Mouse (Mus musculus): ENCODE measurements around the gene Ntm. TPM values are rescaled to one million over a fixed set of nuclear protein-coding genes. Genes with fewer than 3 reads are reported as not detected.

Ntm gene
- polyA plus RNA-seq, 1 experiment: 0.48 TPM

DNA sequence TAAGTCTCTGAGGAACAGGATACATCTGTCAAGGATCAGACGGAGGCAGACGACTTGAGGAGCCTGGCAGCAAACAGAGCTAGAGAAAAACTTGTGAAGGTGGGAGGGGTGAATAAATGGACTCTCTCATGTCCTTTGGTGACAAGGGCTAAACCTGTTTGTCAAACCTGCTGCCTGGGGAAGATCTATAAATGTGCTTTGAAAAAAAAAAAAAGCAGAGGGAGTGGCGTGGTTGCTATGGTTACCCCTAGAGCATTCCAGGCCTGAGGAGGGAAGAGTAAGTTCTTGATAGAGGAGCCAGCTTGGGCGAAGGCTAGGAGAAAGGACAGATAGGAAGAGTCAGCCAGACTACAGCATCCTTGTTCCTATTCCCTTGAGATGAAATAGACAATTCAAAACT is 926.9 kb downstream of the Ntm start:
- Histone ChIP-seq H3K27ac (replicated peaks; ENCODE audit: low read depth, low read length) (no peak overlapping the region), H3K4me1 (ENCODE audit: control insufficient read depth, insufficient read depth, insufficient read length, low read length) (no peaks in the 10 kb centered on the region), H3K4me3 (ENCODE audit: insufficient read depth, low read depth, low read length) (no peak overlapping the region)

GRCm38 (mm10) chr9:29026410-29026809 is 936.5 kb downstream of the Ntm start:
- Histone ChIP-seq H3K27ac (replicated peaks; ENCODE audit: low read depth, low read length) (no peak overlapping the region), H3K4me3 (ENCODE audit: insufficient read depth, low read depth, low read length) (no peak overlapping the region), H3K4me1 (ENCODE audit: control insufficient read depth, insufficient read depth, insufficient read length, low read length) (no peaks in the 10 kb centered on the region)

- H3K27ac ChIP-seq (replicated peaks; ENCODE audit: low read depth, low read length): no peak overlapping the region
- H3K4me3 ChIP-seq (ENCODE audit: insufficient read depth, low read depth, low read length): no peak overlapping the region
- H3K4me1 ChIP-seq (ENCODE audit: control insufficient read depth, insufficient read depth, insufficient read length, low read length): no peaks in the 10 kb centered on the region
Observed at GRCm38 (mm10) chr9:29025603-29026002, 937.3 kb downstream of the Ntm start.

- Histone ChIP-seq H3K27ac (replicated peaks; ENCODE audit: low read depth, low read length) (no peak overlapping the region), H3K4me1 (ENCODE audit: control insufficient read depth, insufficient read depth, insufficient read length, low read length) (no peaks in the 10 kb centered on the region), H3K4me3 (ENCODE audit: insufficient read depth, low read depth, low read length) (no peak overlapping the region)
Observed at GRCm38 (mm10) chr9:29025104-29025503, 937.8 kb downstream of the Ntm start.

GRCm38 (mm10) chr9:29016879-29017278 is 946.1 kb downstream of the Ntm start:
- no peaks in the 10 kb centered on the region for H3K4me1 ChIP-seq (ENCODE audit: control insufficient read depth, insufficient read depth, insufficient read length, low read length)
- H3K4me3 ChIP-seq (ENCODE audit: insufficient read depth, low read depth, low read length): no peak overlapping the region
- no peak overlapping the region for H3K27ac ChIP-seq (replicated peaks; ENCODE audit: low read depth, low read length)

GRCm38 (mm10) chr9:29013881-29014280 is 949.1 kb downstream of the Ntm start:
- H3K4me1 ChIP-seq (ENCODE audit: control insufficient read depth, insufficient read depth, insufficient read length, low read length): no peaks in the 10 kb centered on the region
- H3K4me3 ChIP-seq (ENCODE audit: insufficient read depth, low read depth, low read length): no peak overlapping the region
- no peak overlapping the region for H3K27ac ChIP-seq (replicated peaks; ENCODE audit: low read depth, low read length)

DNA sequence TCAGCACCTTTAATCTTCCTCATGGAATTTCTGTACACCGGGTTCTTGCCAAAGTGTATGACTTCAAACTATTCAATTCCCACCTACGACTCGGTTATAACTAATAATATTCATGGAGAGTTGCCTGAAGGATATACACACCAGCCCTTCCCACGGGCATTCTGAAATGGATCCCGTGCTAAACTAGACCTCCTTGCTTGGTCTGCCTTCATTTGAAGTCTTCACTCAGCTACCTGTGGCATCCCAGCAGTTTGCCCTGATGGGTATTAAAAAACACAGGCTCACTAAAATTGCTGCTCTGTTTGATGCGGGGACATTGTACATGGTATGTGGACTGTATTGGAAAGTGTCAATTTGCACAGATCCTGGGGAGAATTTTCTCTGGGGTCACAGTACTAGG is 950.4 kb downstream of the Ntm start:
- Histone ChIP-seq H3K4me1 (ENCODE audit: control insufficient read depth, insufficient read depth, insufficient read length, low read length) (no peaks in the 10 kb centered on the region), H3K27ac (replicated peaks; ENCODE audit: low read depth, low read length) (no peak overlapping the region), H3K4me3 (ENCODE audit: insufficient read depth, low read depth, low read length) (no peak overlapping the region)

- Histone ChIP-seq H3K4me3 (ENCODE audit: insufficient read depth, low read depth, low read length) (no peak overlapping the region), H3K4me1 (ENCODE audit: control insufficient read depth, insufficient read depth, insufficient read length, low read length) (no peaks in the 10 kb centered on the region), H3K27ac (replicated peaks; ENCODE audit: low read depth, low read length) (no peak overlapping the region)
Observed at GRCm38 (mm10) chr9:29011476-29011875, 951.5 kb downstream of the Ntm start.

DNA sequence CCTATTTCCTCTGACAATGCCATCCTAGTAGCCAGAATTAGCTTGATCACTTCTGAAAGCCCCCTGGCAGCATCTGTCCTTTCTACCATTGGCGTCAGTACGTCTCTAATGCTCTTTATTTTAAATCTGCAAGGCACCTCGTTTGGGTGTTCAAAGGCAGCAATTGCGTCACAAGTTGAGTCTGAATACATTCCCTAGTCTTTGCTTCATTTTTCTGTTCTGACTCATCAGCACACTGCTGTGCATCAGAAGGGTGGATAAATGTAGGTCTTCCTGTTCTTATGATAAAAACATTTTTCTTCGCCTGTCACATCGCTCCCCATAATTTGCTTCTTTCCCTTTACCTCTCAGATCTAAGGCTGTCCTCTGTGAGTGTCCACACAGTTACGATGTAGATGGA is 958.4 kb downstream of the Ntm start:
- no peaks in the 10 kb centered on the region for H3K4me1 ChIP-seq (ENCODE audit: control insufficient read depth, insufficient read depth, insufficient read length, low read length)
- no peak overlapping the region for H3K27ac ChIP-seq (replicated peaks; ENCODE audit: low read depth, low read length)
- no peak overlapping the region for H3K4me3 ChIP-seq (ENCODE audit: insufficient read depth, low read depth, low read length)

DNA sequence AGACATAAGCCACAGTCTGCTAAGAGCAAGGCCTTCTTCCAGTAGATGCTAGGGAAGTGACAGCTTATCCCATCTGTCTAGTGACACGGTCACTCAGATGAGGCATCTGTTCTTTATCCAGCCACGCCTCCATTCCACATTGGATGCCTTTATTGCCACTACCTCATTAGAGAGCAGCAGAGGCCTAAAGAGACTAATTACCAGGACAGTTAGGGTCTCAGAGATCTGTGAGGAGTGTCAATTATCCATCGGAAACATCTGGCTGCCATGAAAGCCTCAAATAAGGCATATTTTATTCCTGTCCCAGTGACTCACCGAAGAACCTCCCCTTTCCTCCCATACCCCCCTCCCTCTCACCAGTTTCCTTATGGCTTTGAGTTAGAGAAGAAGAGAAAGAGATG is 963.0 kb downstream of the Ntm start:
- Histone ChIP-seq H3K4me3 (ENCODE audit: insufficient read depth, low read depth, low read length) (no peak overlapping the region), H3K27ac (replicated peaks; ENCODE audit: low read depth, low read length) (no peak overlapping the region), H3K4me1 (ENCODE audit: control insufficient read depth, insufficient read depth, insufficient read length, low read length) (no peaks in the 10 kb centered on the region)

- Histone ChIP-seq H3K4me3 (ENCODE audit: insufficient read depth, low read depth, low read length) (no peak overlapping the region), H3K4me1 (ENCODE audit: control insufficient read depth, insufficient read depth, insufficient read length, low read length) (no peaks in the 10 kb centered on the region), H3K27ac (replicated peaks; ENCODE audit: low read depth, low read length) (no peak overlapping the region)
Observed at GRCm38 (mm10) chr9:28977275-28977674, 985.7 kb downstream of the Ntm start.

DNA sequence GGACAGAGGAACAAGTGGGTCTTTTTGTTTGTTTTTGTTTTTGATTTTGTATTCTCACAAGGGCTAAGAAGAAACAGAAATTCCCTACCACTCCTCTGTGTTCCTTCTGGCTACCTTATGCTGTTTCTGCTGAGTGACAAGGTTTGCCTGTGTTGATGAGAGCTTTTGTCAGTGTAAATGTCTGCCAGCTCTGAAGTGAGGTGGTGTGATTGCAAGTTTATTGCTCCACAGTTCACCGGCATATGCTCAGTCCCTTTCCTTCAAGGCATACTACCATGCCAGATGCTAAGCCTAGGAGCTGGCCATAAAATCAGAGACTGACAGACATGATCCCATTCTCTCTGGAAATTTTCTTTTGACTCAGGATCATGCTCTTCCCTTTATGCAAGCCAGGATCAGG is 993.5 kb downstream of the Ntm start:
- Histone ChIP-seq H3K27ac (replicated peaks; ENCODE audit: low read depth, low read length) (no peak overlapping the region), H3K4me3 (ENCODE audit: insufficient read depth, low read depth, low read length) (no peak overlapping the region), H3K4me1 (ENCODE audit: control insufficient read depth, insufficient read depth, insufficient read length, low read length) (no peaks in the 10 kb centered on the region)
